Mouse (Mus musculus) ovary, adult 18-20 months (tissue): ENCODE measurements around the gene Ccdc28a.

Experiments
- DNase-seq: peaks from one replicate; pipeline ENCODE4 v3.0.0; 2022; ENCODE audit warnings: low spot score, mixed read lengths

The Ccdc28a gene

GRCm38 (mm10) chr10:18234560-18235401 is at the start of gene Ccdc28a:
Gene Ccdc28a, minus strand, starts transcription at chr10:18234998.
- DNase-seq: peak; percentile 87

DNA sequence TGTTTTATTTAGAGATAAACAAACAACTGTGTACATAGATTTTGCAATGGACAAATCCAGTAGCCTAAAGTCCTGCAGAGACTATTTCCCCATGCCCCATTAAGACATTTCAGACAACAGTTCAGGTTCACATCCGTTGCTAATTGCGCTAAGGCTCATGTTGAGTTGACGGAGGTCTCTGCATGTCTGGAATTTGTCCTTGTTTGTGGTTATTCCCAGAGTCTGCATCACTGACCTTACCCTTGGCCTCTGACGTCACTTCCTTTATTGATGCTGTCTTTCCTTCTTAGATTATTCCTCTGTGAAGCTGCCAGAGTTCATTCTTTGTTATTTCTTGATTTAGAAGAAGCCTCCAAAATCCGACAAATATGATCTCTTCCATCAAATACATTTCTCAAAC is 49.2 kb upstream of the Ccdc28a start:
- DNase-seq: no peak

- no peak for DNase-seq
These were observed 41.4 kb upstream of the Ccdc28a start for GRCm38 (mm10) chr10:18276090-18276734.

DNA sequence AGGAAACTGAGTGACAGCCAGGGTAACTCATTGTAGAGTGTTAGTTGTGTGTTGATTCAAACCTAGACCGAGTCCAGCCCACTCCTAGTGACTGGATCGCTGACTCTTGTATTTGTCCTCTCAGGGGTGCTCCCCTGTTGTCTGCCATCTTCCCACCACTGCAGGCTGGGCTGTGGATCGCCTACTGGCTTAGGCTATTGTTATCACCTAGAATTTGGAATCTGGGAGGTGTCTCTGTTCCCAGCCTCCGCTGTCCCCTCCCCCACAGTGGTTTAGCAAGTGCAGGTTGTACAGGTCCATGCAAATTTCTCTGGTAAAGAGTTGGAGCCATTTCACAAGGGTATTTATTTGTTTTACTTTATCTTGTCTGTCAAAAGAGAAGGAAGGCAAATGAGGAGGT is 16.5 kb upstream of the Ccdc28a start:
- DNase-seq: no peak

DNA sequence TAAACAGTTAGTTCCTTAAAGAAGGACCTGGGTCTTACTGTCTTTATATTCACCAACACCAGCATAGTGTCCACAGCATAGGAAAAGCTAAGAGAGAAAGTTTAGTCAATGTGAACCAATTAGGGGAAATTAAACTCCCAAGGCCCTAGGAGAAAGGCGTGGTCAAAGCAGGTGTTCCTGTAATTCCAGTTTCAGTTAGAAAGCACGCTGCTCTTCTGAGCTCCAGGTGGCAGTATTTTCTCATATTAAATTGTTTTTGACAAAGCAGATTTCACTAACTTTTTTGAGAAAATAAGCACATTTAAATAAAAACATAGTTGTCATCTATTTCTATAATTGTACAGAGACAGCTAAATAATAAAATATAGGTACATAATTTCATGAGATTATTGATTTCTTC is 8.8 kb upstream of the Ccdc28a start:
- DNase-seq: no peak

DNA sequence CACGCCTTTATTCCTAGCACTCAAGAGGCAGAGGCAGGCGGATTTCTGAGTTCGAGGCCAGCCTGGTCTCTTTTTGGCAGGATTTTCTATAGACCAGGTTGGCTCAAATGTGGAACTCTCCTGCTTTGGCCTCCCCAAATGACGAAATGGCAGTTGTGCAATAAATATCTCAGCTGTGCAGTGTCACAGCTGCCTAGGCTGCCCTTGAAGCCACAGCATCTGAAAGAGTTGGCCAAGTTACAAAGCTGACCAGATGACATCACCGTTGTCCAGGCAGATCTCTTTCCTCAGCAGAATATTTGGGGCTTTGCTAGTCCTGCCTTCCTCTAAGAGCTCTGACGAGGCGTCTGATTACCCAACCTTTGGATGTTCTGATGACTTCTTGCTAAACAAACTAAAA is 2.4 kb upstream of the Ccdc28a start:
- DNase-seq: no peak

DNA sequence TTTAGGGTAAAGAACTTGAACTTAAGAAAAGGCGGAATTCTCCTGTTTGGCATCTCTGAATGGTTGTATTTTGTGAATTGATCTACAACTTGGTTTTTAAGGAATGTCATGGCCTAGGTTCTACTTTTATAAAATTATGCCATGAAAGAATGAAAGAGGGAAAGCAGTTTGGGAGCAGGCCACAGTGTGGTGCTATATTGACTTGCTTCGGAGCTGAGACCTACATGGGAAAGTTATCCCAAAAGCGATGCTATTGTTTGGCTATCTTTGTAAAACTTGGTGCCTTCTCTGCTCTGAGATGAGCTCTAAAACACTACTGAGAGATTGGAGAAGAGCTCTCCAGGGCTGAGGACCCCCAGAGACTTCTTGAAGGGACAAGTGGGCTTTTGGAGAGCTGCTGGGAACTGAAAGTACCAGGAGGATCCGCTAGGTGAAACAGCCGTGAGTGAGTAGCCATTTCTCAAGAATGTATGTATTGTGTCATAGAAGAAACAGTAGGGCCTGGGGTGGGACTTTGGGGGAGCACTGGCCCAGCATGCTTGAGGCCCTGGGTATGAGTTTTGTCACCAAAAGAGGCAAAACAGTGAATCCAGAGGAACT is 1.6 kb upstream of the Ccdc28a start:
- DNase-seq: no peak

GRCm38 (mm10) chr10:18235402-18235747 is 577 bp upstream of the Ccdc28a start:
- DNase-seq: no peak

DNA sequence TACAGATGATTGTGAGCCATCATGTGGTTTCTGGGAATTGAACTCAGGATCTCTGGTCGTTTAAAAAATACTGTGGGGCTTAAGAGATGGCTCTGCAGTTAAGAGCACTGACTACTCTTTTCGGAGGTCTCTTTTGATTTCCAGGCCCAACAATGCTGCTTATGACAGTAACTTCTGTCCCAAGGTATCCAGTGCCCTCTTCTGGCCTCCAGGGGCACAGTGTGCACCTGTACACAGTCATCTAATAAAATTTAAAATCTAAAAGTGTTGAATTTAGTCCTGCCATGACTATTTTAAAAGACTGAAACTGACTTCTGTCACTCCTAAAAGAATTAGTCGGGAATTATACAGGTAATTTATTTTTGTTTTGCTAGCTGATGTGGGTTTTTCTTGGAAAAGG is 907 bp downstream of the Ccdc28a start:
- no peak for DNase-seq

DNA sequence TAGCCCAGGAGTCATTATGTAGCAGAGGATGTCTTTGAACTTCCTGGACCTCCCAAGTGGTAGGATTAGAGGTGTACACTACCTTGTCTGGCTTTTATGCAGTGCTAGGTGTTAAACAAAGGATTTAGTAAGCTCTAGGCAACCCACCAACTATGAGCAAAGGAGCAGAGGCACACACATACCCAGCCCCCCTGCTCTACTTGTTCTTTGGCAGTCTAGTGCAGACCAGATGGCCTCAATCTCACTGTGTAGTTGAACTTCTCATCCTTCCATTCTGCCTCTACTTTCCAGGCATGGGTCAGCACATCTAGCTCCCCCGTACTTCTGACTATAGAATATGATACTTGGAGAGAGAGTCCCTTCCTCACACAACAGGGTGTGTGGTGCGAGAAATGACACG is 10.4 kb downstream of the Ccdc28a start:
- no peak for DNase-seq

GRCm38 (mm10) chr10:18219351-18219750 is 15.4 kb downstream of the Ccdc28a start:
- DNase-seq: no peak

GRCm38 (mm10) chr10:18214124-18214523 is 20.7 kb downstream of the Ccdc28a start:
- no peak for DNase-seq

GRCm38 (mm10) chr10:18213373-18213772 is 21.4 kb downstream of the Ccdc28a start:
- DNase-seq: no peak

- no peak for DNase-seq
These were observed 24.1 kb downstream of the Ccdc28a start, which contains the start of gene Ect2l for GRCm38 (mm10) chr10:18210726-18211125. Gene Ect2l, minus strand, starts transcription at chr10:18210890.

- DNase-seq: no peak
These were observed 24.7 kb downstream of the Ccdc28a start for GRCm38 (mm10) chr10:18210119-18210518.

DNA sequence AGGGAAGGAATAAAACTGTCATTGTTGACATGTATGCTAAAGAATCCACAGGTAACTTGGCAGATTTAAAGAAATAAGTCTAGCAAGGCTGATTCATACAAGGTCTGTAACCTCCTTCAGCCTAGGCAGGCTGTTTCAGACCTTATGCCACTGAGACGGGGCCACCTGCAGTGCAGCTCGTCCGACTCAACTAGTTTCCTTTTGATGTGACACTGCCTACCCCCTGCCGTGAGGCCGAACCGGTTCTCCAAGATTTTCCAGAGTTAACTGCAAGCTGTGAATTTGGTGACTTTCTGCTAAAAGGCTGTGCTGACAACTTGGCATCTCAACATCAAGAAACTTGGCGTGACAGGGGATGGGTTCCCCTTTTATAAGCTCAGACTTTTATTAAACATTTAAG is 30.7 kb downstream of the Ccdc28a start:
- DNase-seq: no peak

DNA sequence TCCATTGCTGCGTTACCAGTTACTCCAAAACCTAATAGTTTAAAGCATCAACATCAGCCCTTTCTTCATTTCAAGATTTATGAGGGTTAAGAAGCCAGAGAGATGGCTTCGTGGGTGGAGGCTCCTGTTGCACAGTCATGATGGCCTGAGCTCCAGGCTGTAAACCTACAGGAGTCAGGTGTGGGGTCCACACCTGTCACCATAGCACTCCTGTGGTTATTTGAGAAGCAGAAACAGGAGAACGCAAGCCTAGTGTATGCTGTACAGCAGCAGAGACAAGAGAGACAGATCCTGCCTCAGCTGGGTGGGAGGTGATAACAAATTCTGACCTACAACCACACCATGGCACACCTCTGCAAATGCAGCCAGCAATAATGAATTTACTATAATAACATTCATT is 32.4 kb downstream of the Ccdc28a start:
- no peak for DNase-seq

- no peak for DNase-seq
These were observed 34.1 kb downstream of the Ccdc28a start for GRCm38 (mm10) chr10:18200656-18201055.

GRCm38 (mm10) chr10:18199919-18200318 is 34.9 kb downstream of the Ccdc28a start:
- DNase-seq: no peak

DNA sequence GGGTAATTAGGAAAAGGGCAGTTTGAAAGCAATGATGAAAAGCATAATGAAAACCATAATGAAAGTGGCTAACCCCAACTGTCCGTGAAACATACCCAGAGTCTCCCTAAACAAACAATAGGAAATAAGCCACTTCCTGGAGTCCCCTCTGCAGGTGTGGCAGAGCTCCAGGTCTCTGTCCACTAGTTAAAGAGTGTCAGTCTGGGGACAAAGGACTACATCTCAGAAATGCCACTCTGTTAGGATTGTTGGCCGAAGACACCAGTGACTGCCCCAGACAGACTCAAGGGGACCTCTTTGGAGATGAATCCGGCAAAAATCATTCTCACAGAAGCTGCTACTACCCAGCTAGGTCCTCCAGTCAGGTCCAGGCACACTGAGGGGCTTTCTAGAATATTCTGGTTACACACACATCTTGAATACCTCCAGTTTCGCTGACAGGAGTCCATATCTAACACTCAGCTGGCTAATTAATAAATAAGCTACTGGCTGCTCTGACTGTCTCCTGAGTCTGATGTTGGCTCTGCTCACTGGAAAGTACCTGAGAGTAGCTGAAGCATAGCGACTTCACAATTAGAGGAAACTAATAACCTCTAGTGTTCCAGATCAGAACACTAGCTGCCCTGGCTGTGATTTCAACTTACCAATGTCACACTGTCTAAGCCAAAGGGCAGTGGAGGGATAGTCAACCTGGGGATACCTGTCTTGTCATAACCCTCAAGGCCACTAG is 36.3 kb downstream of the Ccdc28a start:
- no peak for DNase-seq

GRCm38 (mm10) chr10:18197206-18197979 is 37.4 kb downstream of the Ccdc28a start:
- peak; percentile 5 for DNase-seq

DNA sequence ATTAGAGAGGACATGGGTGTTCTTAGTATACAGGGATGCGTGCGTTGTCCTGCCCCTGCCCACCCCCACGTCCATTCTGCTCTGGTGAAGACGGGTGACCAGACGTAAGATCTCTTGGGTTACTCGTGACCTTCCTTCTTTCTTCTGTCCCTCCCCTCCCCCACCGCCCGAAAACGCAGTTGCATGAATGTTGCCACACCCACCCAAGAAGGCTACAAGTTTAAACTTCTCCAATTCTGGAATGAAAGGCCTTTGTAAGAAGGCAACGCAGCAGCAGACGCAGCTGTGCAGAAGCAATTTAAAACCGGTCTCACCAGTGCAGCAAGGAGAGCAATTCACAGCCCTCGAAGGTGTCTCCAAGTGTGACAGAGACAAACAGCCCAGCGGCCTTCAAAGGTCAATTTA is 40.1 kb downstream of the Ccdc28a start:
- DNase-seq: no peak
